Comparison of ENCODE assay signal across 13 mouse cellular contexts in genomic region chr9:63653666-63654065, GRCm38 (mm10). TPM values are rescaled to one million over a fixed set of nuclear protein-coding genes. Genes with fewer than 3 reads are reported as not detected.
DNase-seq lines count a peak whose midpoint lies in the region; ATAC-seq and TF ChIP-seq lines count a peak whose summit lies in the region.
"Had no signal": no experiment of that assay in that cellular context is flagged by ENCODE, and none has a peak within 500 bp of the region (broad histone marks: within the 10 kb centered on the region; RNA-seq: fewer than 3 reads in every experiment).

No protein-coding gene starts in this region.

- no peak overlapping the region for H3K4me3 ChIP-seq in embryonic facial prominence, embryonic 12.5 days
- H3K4me3 ChIP-seq in embryonic facial prominence, embryonic 10.5 days, result no peak overlapping the region
- H3K4me3 ChIP-seq in lung, embryonic 15.5 days, result no peak overlapping the region
- H3K4me3 ChIP-seq in hindbrain, postnatal 0 days (ENCODE audit: low read length), result no peak overlapping the region
- H3K4me3 ChIP-seq in stomach, postnatal 0 days (ENCODE audit: low read depth, low read length), result no peak overlapping the region
- H3K4me3 ChIP-seq: neural tube, embryonic 12.5 days had no signal

- H3K27ac ChIP-seq in embryonic facial prominence, embryonic 12.5 days, result 0 out of 2 replicates have a peak overlapping the region, but pooled peaks have one; percentile 32
- H3K27ac ChIP-seq in embryonic facial prominence, embryonic 10.5 days (replicated peaks), result no peak overlapping the region
- H3K27ac ChIP-seq in lung, embryonic 15.5 days, result peak overlapping the region; percentile 50
- peak overlapping the region; percentile 5; the same call in 1 of the 2 replicates for H3K27ac ChIP-seq in hindbrain, postnatal 0 days
- H3K27ac ChIP-seq in stomach, postnatal 0 days (replicated peaks), result no peak overlapping the region
- H3K27ac ChIP-seq: liver, embryonic 14.5 days; neural tube, embryonic 12.5 days had no signal

- H3K36me3 ChIP-seq in embryonic facial prominence, embryonic 12.5 days, result peaks cover 59% of the 10 kb centered on the region
- peaks cover 92% of the 10 kb centered on the region for H3K36me3 ChIP-seq in embryonic facial prominence, embryonic 10.5 days (replicated peaks)
- H3K36me3 ChIP-seq in lung, embryonic 15.5 days, result peaks cover 35% of the 10 kb centered on the region
- no peaks in the 10 kb centered on the region for H3K36me3 ChIP-seq in hindbrain, postnatal 0 days (ENCODE audit: insufficient read depth, low read length)
- H3K36me3 ChIP-seq in stomach, postnatal 0 days (ENCODE audit: control insufficient read depth, insufficient read depth, low read length), result peaks cover 14% of the 10 kb centered on the region

- no peak for ATAC-seq in embryonic facial prominence, embryonic 12.5 days (ENCODE audit: insufficient number of reproducible peaks, insufficient read depth, low FRiP score, low TSS enrichment)
- ATAC-seq in lung, embryonic 15.5 days (ENCODE audit: borderline replicate concordance, extremely low read depth, low FRiP score, low TSS enrichment), result no peak; the same call in 1 of the 2 replicates
- ATAC-seq in hindbrain, postnatal 0 days, result peak; percentile 56
- ATAC-seq in stomach, postnatal 0 days (ENCODE audit: low FRiP score, low TSS enrichment), result no peak

- no peak overlapping the region for H3K9ac ChIP-seq in embryonic facial prominence, embryonic 12.5 days
- H3K9ac ChIP-seq in lung, embryonic 15.5 days, result no peak overlapping the region
- no peak overlapping the region for H3K9ac ChIP-seq in hindbrain, postnatal 0 days (replicated peaks; ENCODE audit: low read length)
- 0 out of 2 replicates have a peak overlapping the region, but pooled peaks have one; percentile 3 for H3K9ac ChIP-seq in stomach, postnatal 0 days (ENCODE audit: low read length)
- H3K9ac ChIP-seq: liver, embryonic 14.5 days; neural tube, embryonic 12.5 days had no signal

- no peaks in the 10 kb centered on the region for H3K9me3 ChIP-seq in embryonic facial prominence, embryonic 12.5 days
- no peaks in the 10 kb centered on the region for H3K9me3 ChIP-seq in embryonic facial prominence, embryonic 10.5 days
- H3K9me3 ChIP-seq in lung, embryonic 15.5 days, result no peaks in the 10 kb centered on the region
- H3K9me3 ChIP-seq in hindbrain, postnatal 0 days (ENCODE audit: low read length), result no peaks in the 10 kb centered on the region
- H3K9me3 ChIP-seq in stomach, postnatal 0 days (ENCODE audit: control insufficient read depth, low read length), result no peaks in the 10 kb centered on the region
- H3K9me3 ChIP-seq: neural tube, embryonic 12.5 days had no signal

- no peak overlapping the region for H3K4me2 ChIP-seq in embryonic facial prominence, embryonic 12.5 days (replicated peaks)
- H3K4me2 ChIP-seq in lung, embryonic 15.5 days, result no peak overlapping the region
- no peak overlapping the region for H3K4me2 ChIP-seq in hindbrain, postnatal 0 days (ENCODE audit: low read depth, low read length)
- H3K4me2 ChIP-seq in stomach, postnatal 0 days (replicated peaks; ENCODE audit: low read depth), result no peak overlapping the region
- H3K4me2 ChIP-seq: neural tube, embryonic 12.5 days had no signal

- H3K27me3 ChIP-seq in embryonic facial prominence, embryonic 12.5 days, result no peaks in the 10 kb centered on the region
- no peaks in the 10 kb centered on the region for H3K27me3 ChIP-seq in embryonic facial prominence, embryonic 10.5 days (replicated peaks; ENCODE audit: low read depth, poor library complexity, severe bottlenecking)
- no peaks in the 10 kb centered on the region for H3K27me3 ChIP-seq in lung, embryonic 15.5 days
- H3K27me3 ChIP-seq in hindbrain, postnatal 0 days (ENCODE audit: insufficient read depth, low read length), result no peaks in the 10 kb centered on the region
- H3K27me3 ChIP-seq in stomach, postnatal 0 days (ENCODE audit: control insufficient read depth, insufficient read depth, low read length), result no peaks in the 10 kb centered on the region
- H3K27me3 ChIP-seq: neural tube, embryonic 12.5 days had no signal

- 31% methylated on average over 7 of the region's 7 CpGs for WGBS in embryonic facial prominence, embryonic 12.5 days
- 39% methylated on average over 7 of the region's 7 CpGs for WGBS in embryonic facial prominence, embryonic 10.5 days
- 41% methylated on average over 7 of the region's 7 CpGs for WGBS in lung, embryonic 15.5 days
- 13% methylated on average over 7 of the region's 7 CpGs for WGBS in hindbrain, postnatal 0 days
- 46% methylated on average over 7 of the region's 7 CpGs for WGBS in stomach, postnatal 0 days

- DNase-seq in embryonic facial prominence, embryonic 10.5 days (ENCODE audit: low spot score), result no peak
- DNase-seq in lung, postnatal 25 days (ENCODE audit: low spot score), result no peak
- DNase-seq in hindbrain, postnatal 0 days (ENCODE audit: low spot score), result peak; percentile 64
- no peak for DNase-seq in stomach, postnatal 0 days (ENCODE audit: low spot score)
- DNase-seq in spleen, postnatal 36 days (ENCODE audit: low spot score in 2 of 2), result no peak
- no peak for DNase-seq in thymus, postnatal 25 days
- DNase-seq: adrenal gland, adult 8-10 months; cerebellum, postnatal 25 days had no signal

- H3K4me1 ChIP-seq in embryonic facial prominence, embryonic 12.5 days, result peaks cover 57% of the 10 kb centered on the region
- H3K4me1 ChIP-seq in embryonic facial prominence, embryonic 10.5 days, result peaks cover 21% of the 10 kb centered on the region
- peaks cover 75% of the 10 kb centered on the region for H3K4me1 ChIP-seq in lung, embryonic 15.5 days
- peaks cover 17% of the 10 kb centered on the region for H3K4me1 ChIP-seq in hindbrain, postnatal 0 days (ENCODE audit: insufficient read depth, low read length)
- peaks cover 4% of the 10 kb centered on the region; the same call in 1 of the 2 replicates for H3K4me1 ChIP-seq in stomach, postnatal 0 days (replicated peaks; ENCODE audit: control insufficient read depth, insufficient read depth)

- no peak for TF ChIP-seq EP300 in stomach, postnatal 0 days (optimal IDR thresholded peaks at IDR 0.05)

- no peak for TF ChIP-seq CTCF in hindbrain, postnatal 0 days (IDR thresholded peaks at IDR 0.05; ENCODE audit: low read depth)
- no peak for TF ChIP-seq CTCF in stomach, postnatal 0 days (IDR thresholded peaks at IDR 0.05; ENCODE audit: low read depth)

RNA-seq across cellular contexts. Expression of gene Aagab, which starts 51.2 kb away (rescaled TPM):
- 28.7 and 28.9 TPM in 2 replicates for polyA plus RNA-seq in embryonic facial prominence, embryonic 12.5 days (2016; fragmentation: Nextera tagmentation; extraction: Ambion mirVana)
- 37.4 and 38.4 TPM in 2 replicates for polyA plus RNA-seq in embryonic facial prominence, embryonic 10.5 days (2016; fragmentation: Nextera tagmentation; extraction: Ambion mirVana)
- 27.5 and 29.7 TPM in 2 replicates for polyA plus RNA-seq in lung, embryonic 15.5 days (2015; fragmentation: Nextera tagmentation; extraction: Ambion mirVana)
- 30.9 and 37.0 TPM in 2 replicates for total RNA-seq in hindbrain, postnatal 0 days (2014; rRNA removed)
- polyA plus RNA-seq in hindbrain, postnatal 0 days (2015; fragmentation: Nextera tagmentation; extraction: Ambion mirVana), result 51.9 and 55.2 TPM in 2 replicates
- polyA plus RNA-seq in stomach, postnatal 0 days (2015; fragmentation: Nextera tagmentation; extraction: Ambion mirVana), result 26.8 and 27.6 TPM in 2 replicates

RNA-seq across cellular contexts. Expression of gene Iqch, which starts 51.4 kb away (rescaled TPM):
- polyA plus RNA-seq in embryonic facial prominence, embryonic 12.5 days (2016; fragmentation: Nextera tagmentation; extraction: Ambion mirVana), result 0.08 and 0.14 TPM in 2 replicates
- polyA plus RNA-seq in embryonic facial prominence, embryonic 10.5 days (2016; fragmentation: Nextera tagmentation; extraction: Ambion mirVana), result 0.09 TPM in 1 of 2 replicates, not detected in the other
- polyA plus RNA-seq in lung, embryonic 15.5 days (2015; fragmentation: Nextera tagmentation; extraction: Ambion mirVana), result 0.05 and 0.20 TPM in 2 replicates
- total RNA-seq in hindbrain, postnatal 0 days (2014; rRNA removed), result 0.26 TPM in 1 of 2 replicates, not detected in the other
- polyA plus RNA-seq in hindbrain, postnatal 0 days (2015; fragmentation: Nextera tagmentation; extraction: Ambion mirVana), result 0.18 TPM in 2 replicates
- 0.06 TPM in 1 of 2 replicates, not detected in the other for polyA plus RNA-seq in stomach, postnatal 0 days (2015; fragmentation: Nextera tagmentation; extraction: Ambion mirVana)
- polyA plus RNA-seq: liver, embryonic 14.5 days; small intestine, adult 2 months had no signal

Comparison
In these comparisons a context has a peak if more than half of its experiments do, and no peak if none do; other contexts are left out.
1. H3K27ac ChIP-seq: peak in embryonic facial prominence, embryonic 12.5 days (single experiment), lung, embryonic 15.5 days (single experiment) and hindbrain, postnatal 0 days (single experiment); none in embryonic facial prominence, embryonic 10.5 days (single experiment) and stomach, postnatal 0 days (single experiment).